Mouse (Mus musculus): ENCODE measurements around the gene Scn5a. TPM values are rescaled to one million over a fixed set of nuclear protein-coding genes. Genes with fewer than 3 reads are reported as not detected.

The Scn5a gene
- polyA plus RNA-seq, 1 experiment from 2014 or later = 0.76 TPM

- Histone ChIP-seq H3K4me3 (ENCODE audit: low read depth, low read length) (peak within 1 kb of the TSS; percentile 80), H3K36me3 (ENCODE audit: insufficient read depth) (peaks cover 31% of the 10 kb centered on the region), H3K4me1 (ENCODE audit: insufficient read depth) (peaks cover 6% of the 10 kb centered on the region; the same call in 1 of the 2 replicates), H3K9me3 (ENCODE audit: low read depth, low read length) (no peaks in the 10 kb centered on the region), H3K27ac (ENCODE audit: low read depth) (peak within 1 kb of the TSS; percentile 89), H3K9ac (peak within 1 kb of the TSS; percentile 90), H3K27me3 (ENCODE audit: insufficient read depth, low read length) (no peaks in the 10 kb centered on the region), H3K4me2 (peak within 1 kb of the TSS; percentile 74)
- ATAC-seq (ENCODE audit: insufficient read depth) (peak; percentile 94), DNase-seq (peak; percentile 99)
- WGBS = under 1% methylated on average over 52 of the region's 52 CpGs
- peak; percentile 90 for TF ChIP-seq CTCF (IDR thresholded peaks at IDR 0.05; ENCODE audit: low read depth)
Measured at GRCm38 (mm10) chr9:119444738-119445429, 133.9 kb downstream of the Scn5a start, which contains the start of gene Exog. TSS of gene Exog (plus strand) at chr9:119444943.

GRCm38 (mm10) chr9:119438498-119439000 lies 140.3 kb downstream of the Scn5a start:
- ATAC-seq (ENCODE audit: insufficient read depth) (no peak), DNase-seq (no peak)
- peaks cover 40% of the 10 kb centered on the region for H3K36me3 ChIP-seq (ENCODE audit: insufficient read depth)
- WGBS = 88% methylated on average over 9 of the region's 9 CpGs
- no peaks in the 10 kb centered on the region for H3K4me1 ChIP-seq (ENCODE audit: insufficient read depth)
- no peak overlapping the region for H3K27ac ChIP-seq (ENCODE audit: low read depth)
- no peak overlapping the region for H3K4me2 ChIP-seq
- no peak overlapping the region for H3K9ac ChIP-seq
- no peak for TF ChIP-seq CTCF (IDR thresholded peaks at IDR 0.05; ENCODE audit: low read depth)
- H3K4me3 ChIP-seq (ENCODE audit: low read depth, low read length) = no peak overlapping the region
- H3K9me3 ChIP-seq (ENCODE audit: low read depth, low read length) = no peaks in the 10 kb centered on the region
- no peaks in the 10 kb centered on the region for H3K27me3 ChIP-seq (ENCODE audit: insufficient read depth, low read length)

- Histone ChIP-seq H3K4me2 (no peak overlapping the region), H3K4me3 (ENCODE audit: low read depth, low read length) (no peak overlapping the region), H3K9me3 (ENCODE audit: low read depth, low read length) (no peaks in the 10 kb centered on the region), H3K27ac (ENCODE audit: low read depth) (no peak overlapping the region), H3K27me3 (ENCODE audit: insufficient read depth, low read length) (no peaks in the 10 kb centered on the region), H3K36me3 (ENCODE audit: insufficient read depth) (peaks cover 45% of the 10 kb centered on the region), H3K4me1 (ENCODE audit: insufficient read depth) (no peaks in the 10 kb centered on the region), H3K9ac (no peak overlapping the region)
- 88% methylated on average over 12 of the region's 12 CpGs for WGBS
- TF ChIP-seq CTCF (IDR thresholded peaks at IDR 0.05; ENCODE audit: low read depth) = no peak
- no peak for ATAC-seq (ENCODE audit: insufficient read depth)
- DNase-seq = no peak
Measured at GRCm38 (mm10) chr9:119438065-119438464, 140.8 kb downstream of the Scn5a start.

GRCm38 (mm10) chr9:119435855-119436254 lies 143.0 kb downstream of the Scn5a start:
- no peak for ATAC-seq (ENCODE audit: insufficient read depth)
- 68% methylated on average over 2 of the region's 2 CpGs for WGBS
- no peaks in the 10 kb centered on the region for H3K4me1 ChIP-seq (ENCODE audit: insufficient read depth)
- no peak for DNase-seq
- no peak overlapping the region for H3K27ac ChIP-seq (ENCODE audit: low read depth)
- no peak overlapping the region for H3K4me3 ChIP-seq (ENCODE audit: low read depth, low read length)
- TF ChIP-seq CTCF (IDR thresholded peaks at IDR 0.05; ENCODE audit: low read depth) = no peak
- H3K9me3 ChIP-seq (ENCODE audit: low read depth, low read length) = no peaks in the 10 kb centered on the region
- peaks cover 61% of the 10 kb centered on the region for H3K36me3 ChIP-seq (ENCODE audit: insufficient read depth)
- H3K4me2 ChIP-seq = no peak overlapping the region
- no peaks in the 10 kb centered on the region for H3K27me3 ChIP-seq (ENCODE audit: insufficient read depth, low read length)
- no peak overlapping the region for H3K9ac ChIP-seq

Other genes starting within 250 kb of the Scn5a start
- 80.4 and 87.1 TPM in 2 replicates for gene Acaa1a, start 239.3 kb downstream of the Scn5a start, polyA plus RNA-seq (2014; fragmentation: Nextera tagmentation; extraction: Ambion mirVana)
- gene Myd88, start 237.6 kb downstream of the Scn5a start, polyA plus RNA-seq (2014; fragmentation: Nextera tagmentation; extraction: Ambion mirVana) = 21.8 and 24.5 TPM in 2 replicates
- gene Xylb, start 221.6 kb downstream of the Scn5a start, polyA plus RNA-seq (2014; fragmentation: Nextera tagmentation; extraction: Ambion mirVana) = 5.7 and 7.9 TPM in 2 replicates
- gene Slc22a14, start 213.5 kb downstream of the Scn5a start, polyA plus RNA-seq (2014; fragmentation: Nextera tagmentation; extraction: Ambion mirVana) = 0.35 TPM in 1 of 2 replicates, not detected in the other
- gene Acvr2b, start 176.9 kb downstream of the Scn5a start, polyA plus RNA-seq (2014; fragmentation: Nextera tagmentation; extraction: Ambion mirVana) = 22.7 and 28.2 TPM in 2 replicates
- gene Exog, start 134.1 kb downstream of the Scn5a start, polyA plus RNA-seq (2014; fragmentation: Nextera tagmentation; extraction: Ambion mirVana) = 32.1 and 33.7 TPM in 2 replicates
- gene Scn10a, start 140.3 kb upstream of the Scn5a start, polyA plus RNA-seq (2014; fragmentation: Nextera tagmentation; extraction: Ambion mirVana) = 0.05 TPM in 1 of 2 replicates, not detected in the other
- 0.04 TPM in 1 of 2 replicates, not detected in the other for gene Scn11a, start 246.4 kb upstream of the Scn5a start, polyA plus RNA-seq (2014; fragmentation: Nextera tagmentation; extraction: Ambion mirVana)